Mouse (Mus musculus) spleen, adult 2 months (tissue): Measurements from ENCODE around the gene Ms4a6c.

ENCODE experiments used
- CTCF ChIP-seq: fragments of 200-500 bp; IDR thresholded peaks from 2 replicates; pipeline ENCODE4 v1.5.1; 2011; ENCODE audit warnings: mild to moderate bottlenecking, inconsistent platforms; ENCODE audit not compliant: insufficient read depth, insufficient read length, insufficient replicate concordance; ENCODE audit errors: extremely low read depth
- POLR2A ChIP-seq: fragments of 200-500 bp; IDR thresholded peaks from 2 replicates; pipeline ENCODE4 v1.6.1; 2011; ENCODE audit warnings: low read depth, low read length, inconsistent platforms

- TF ChIP-seq CTCF (no peak), POLR2A (no peak)
Observed at GRCm38 (mm10) chr19:11501326-11501725, 32.2 kb downstream of the Ms4a6c start.
